Mouse (Mus musculus) lung, postnatal 4 days (tissue): Measurements from ENCODE around the gene Sclt1.
A peak's percentile ranks its signal among the peaks of the same experiment; 100 is the strongest.
"Not testable (repeated sequence)": the region's sequence is repeated elsewhere in the genome, so short reads cannot be mapped to it uniquely, and the experiment has no call there.

Source experiments
- DNase-seq, 2 experiments: peaks; one replicate each; pipeline ENCODE4 v3.0.0; 2021

The Sclt1 gene

DNA sequence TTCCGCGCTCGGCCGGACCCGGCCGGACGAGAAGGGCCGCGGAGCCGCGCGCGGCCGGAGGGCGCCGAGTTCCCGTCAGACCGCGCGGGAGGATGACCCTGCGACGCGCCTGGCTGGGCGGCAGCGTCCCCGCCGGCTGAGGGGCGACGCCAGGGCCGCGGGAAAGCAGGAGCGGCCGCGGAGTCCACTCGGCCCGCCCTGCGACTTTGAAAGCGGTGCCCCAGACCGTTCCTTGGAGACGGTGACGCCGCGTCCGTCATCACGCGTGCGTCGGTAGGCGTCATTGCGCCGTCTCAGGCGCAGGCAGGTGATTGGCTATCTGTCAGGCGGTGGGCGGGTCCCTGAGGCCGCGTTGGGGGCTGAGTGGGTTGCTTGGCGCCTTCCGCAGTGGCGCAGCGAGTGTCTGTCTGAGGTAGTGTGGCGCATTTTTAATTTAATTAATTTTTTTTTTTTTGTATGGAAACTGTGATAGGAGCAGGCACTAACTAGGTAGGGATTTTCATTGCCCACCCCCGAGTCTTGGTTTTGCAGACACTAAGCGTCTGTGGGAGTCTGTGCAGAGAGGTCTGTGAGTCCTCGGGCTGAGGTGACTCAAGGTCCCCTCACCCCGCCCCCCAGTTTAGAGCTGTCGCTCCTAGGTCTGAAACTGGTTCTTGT is at the start of gene Sclt1, which contains the start of gene D3Ertd751e:
TSS of gene Sclt1 (minus strand) at position 237 of the 657 bp plus-strand sequence.
TSS of gene D3Ertd751e (plus strand) at position 334 of the 657 bp plus-strand sequence.
- peak; percentile 98 for DNase-seq

DNA sequence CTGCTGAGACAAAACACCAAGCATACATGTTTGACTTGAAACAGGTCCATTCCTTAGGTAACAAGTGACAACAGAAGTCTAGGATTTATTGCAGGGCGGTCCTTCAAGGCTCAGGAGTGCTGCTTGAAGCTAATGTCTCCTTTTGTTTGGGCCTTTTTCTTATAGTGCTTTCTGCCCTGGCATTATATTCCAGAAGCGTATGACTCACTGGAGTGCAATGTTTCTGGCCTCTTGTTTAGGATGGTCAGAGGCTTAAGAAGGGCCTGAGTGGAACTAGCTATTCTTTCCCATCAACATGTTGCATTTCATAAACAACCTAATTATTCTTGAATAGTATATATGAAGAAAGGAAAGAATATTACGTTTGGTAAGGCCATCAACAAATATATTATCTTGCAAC is 19.8 kb upstream of the Sclt1 start:
- no peak for DNase-seq

DNA sequence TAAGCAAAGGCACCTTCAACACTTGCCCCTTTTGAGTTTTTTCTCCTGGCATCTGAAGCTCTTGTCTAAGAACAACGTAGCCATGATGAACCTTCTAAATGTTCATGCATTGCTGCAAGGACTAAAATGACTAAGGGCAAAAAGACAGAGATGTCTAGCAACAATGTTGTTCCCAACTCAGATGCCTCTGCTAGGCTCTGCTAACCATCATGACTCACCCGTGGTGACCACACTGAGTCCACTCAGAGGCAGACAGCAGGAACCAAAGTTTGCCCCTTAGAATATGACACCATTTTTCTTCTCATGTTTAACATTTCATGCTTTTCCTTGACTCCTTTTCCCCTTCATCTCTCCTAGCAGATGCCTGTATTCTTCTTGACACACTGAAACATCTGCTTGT is 12.2 kb upstream of the Sclt1 start:
- no peak for DNase-seq

DNA sequence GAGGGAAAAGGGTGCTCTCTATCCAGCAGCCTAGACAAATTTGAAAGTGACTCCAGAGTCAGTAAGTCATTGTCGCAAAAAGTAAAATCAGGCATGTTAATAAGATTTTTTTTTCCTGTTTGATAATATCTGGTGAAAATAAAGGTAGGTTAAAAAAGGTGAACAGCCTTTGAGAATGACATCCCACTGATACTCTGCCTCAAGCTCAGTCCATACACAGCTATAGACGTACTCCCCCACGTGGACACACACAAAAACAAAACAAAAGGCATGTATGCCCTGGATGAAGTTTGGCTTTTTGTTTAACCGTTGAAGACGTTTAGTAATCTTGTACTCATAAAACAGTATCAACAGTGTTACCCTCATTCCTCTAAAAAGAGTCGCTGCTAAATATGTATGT is 1.1 kb upstream of the Sclt1 start:
- peak in 1 of 2 experiments; percentile 6 for DNase-seq

DNA sequence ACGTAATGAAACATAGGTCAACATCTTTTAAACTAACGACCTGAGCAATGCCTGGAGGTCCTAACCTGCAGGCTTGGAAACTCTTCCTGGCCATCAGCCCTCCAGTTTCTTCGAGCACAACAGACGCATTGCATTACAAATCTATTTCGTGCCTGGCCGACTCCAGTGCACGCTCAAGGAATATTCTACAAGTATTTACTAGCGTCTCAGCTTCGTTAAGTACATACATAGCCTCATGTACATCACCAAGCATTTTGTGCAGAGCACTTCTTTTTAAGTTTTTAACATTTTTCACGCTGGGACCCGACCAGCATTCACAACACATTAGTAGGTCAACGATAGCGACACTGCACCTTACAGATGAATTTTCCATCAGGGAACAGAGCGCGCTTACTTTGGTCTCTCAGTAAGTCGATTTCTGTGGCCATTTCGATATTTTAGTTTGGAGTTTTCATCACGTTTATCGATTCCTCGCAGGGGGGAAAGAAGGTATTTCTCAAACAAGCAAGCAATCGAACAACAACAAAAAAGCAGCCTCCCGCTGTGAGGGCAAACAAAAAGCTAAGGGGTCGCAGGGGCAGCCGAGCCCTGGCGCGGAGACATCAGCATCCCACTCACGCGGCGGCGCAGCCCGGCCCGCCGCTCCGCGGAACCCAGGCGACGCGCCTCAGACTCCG is 575 bp downstream of the Sclt1 start:
- DNase-seq: peak in 1 of 2 experiments; percentile 7

DNA sequence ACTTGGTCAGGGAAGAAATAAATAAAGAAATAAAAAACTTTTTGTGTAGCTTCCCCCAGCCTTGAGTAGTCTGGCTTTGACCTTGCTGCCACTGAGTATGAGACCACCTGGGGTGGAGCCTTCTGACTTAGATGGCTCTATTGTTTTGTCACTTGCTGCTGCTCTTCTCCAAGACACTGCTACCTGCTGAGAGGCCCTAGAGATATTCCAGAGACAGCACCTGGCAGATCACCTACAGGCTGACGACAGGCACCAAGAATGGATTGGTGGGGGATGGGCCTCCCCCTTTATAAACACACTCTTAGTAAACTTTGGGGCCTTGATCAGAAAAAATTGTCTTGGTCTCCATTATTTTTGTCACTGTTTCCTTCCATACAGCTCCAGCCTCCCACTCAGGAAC is 46.6 kb downstream of the Sclt1 start:
- no peak for DNase-seq

DNA sequence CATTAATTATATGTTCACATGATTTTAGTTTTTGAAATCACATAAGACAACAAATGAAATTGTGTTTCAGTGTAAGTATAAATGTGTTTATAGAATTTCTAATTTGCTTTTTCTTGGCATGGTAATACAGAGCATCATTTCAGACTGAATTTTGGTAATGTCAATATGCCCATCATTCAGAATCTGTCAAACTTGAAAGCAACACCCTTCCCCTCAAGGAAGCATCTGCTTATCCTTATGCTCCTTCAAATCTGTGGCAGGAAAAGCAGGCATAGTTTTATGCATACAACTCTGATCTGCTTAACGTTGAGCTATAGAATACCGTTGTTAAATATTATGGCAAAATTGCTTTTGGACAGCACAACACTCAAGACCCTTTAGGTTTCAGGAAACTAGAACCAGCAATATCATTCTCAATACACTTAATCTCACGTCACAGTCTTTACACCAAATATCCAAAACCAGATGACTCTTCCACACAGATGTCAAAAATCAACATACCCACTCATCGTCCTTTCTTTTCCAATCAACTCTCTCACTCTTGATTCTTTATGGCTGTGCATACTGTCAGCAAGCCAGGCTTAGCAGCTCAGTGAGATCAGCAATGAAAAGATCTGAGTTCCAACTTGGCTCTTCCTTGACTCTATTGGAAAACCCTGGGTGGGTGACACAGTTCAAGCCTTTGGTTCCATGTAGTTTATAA is 49.7 kb downstream of the Sclt1 start:
- no peak for DNase-seq

DNA sequence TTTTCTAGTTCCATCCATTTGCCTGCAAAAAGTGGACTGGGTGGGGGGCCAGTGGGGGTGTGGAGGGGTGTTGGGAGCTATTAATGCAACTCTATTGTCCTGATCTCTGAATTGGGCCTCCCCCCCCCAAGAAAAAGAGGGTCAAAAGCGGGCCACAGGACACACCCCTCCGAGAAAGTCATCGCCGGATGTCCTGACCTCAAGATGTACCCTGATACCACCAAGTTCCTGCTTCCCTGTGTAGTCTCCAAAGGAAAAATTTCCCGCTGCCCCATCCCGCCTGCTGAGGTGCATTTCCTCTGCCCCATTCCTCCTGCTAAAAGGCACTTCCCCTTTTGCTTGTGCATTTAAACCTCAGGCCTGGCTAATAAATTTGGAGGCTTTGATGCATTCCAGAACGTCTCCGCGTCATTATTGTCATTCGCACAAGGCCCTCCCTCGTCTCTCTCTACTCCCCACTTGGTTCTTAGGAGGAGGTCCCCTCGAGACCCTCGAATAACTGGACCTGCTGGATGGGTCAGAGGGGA is 52.1 kb downstream of the Sclt1 start:
- not testable (repeated sequence) for DNase-seq

DNA sequence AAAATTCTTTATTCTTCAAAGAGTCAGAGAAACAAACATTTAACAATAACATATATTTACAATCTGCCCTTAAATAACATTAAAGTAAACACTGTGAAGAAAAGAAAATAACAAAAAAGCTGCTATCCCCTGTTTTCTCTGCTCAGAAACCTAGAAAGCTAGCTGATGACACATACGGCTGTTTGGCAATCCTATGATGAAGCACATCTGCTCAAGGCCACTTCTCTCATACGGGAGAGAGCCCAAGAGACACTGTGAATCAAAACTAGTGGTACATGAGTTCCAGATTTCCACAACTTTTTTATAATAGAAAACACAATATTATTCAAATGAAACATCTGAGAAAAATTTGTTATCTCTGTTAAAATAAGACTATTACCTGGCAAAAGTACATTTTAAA is 55.9 kb downstream of the Sclt1 start:
- DNase-seq: no peak

DNA sequence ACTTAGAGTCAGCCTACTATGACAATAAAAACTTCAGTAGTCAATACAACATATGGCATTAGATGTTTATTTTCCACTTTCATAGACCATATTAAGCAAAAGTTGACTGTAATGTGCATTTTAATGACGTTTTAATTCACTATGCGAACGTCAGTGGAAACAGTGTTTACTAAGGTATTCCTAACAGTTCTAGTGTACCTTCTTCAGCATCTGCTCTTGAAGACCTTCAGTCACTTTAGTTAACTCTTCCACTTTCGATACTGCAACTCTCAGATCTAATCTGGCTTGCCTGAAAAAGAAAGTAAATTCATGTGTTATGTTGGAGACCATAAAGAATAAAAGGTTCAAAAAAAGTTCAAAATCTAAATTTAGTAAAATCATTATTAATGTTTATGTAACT is 60.2 kb downstream of the Sclt1 start:
- DNase-seq: no peak

DNA sequence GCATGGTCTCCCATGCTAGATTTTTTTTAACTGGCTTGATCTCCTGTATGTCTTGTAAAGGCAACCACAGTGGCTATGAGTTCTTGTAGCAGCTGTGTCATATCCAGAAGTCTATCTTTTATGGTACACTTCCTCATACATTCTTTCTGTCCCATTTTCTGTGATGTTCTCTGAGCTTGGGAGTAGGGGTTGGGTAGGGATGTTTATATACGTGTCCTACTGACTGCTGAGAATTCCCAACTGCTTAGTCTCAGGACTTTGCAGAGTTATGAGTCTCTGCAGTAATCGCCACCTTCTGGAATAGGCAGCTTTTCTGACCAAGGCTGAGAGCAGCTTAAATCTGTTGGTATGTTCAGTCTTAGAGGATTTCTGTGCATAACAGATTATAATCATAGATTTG is 65.7 kb downstream of the Sclt1 start:
- no peak for DNase-seq

DNA sequence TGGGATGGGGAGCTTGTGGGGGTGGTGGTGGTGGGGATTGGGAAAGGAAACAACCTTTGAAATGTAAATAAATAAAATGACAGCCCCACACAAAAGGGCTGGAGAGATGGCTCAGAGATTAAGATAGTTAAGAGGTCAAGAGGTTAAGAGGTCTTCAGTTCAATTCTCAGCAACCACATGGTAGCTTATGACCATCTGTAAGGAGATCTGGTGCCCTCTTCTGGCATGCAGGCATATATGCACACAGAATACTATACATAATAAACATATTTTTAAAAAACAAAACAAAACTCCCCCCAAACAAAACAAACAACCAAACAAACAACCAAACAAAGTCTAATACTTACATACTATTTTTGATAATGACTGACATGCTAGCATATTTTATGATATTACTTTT is 67.5 kb downstream of the Sclt1 start:
- no peak for DNase-seq

DNA sequence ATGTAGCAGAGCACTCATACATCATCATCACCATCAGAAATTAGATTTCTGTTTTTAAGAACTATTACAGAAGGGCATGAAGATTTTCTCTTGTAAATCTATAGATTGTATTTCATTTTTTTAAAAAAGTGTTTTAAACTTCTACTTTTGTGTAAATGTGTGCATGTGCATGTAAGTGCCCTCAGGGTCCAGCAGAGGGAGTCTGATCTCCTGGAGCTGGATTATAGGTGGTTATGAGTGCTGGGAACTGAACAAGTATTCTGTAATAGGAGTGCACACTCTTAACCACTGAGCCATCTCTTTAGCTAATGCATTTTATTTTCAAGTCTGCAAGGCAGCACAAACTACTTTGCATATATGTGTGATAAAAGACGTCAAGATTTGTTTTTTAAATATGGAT is 86.7 kb downstream of the Sclt1 start:
- DNase-seq: no peak

DNA sequence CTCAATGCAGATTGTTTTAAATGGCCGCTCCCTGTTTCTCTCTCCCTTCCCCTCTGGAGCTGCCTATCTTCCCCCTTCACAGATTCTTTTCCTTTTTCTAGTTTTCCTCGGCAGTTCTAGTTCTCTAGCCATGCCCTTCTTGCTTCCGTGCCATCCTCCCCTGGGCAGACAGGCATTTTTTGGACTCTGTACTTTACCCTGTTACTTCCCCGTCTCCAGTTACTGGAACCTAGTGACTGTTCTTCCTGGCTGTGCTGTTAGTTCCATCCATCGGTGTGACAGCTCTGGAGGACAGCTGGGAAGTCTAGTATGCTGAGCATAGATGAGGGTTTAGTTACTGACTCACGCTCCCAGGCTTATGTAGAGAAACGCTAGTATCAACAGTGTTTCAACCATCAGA is 121.3 kb downstream of the Sclt1 start:
- no peak for DNase-seq

DNA sequence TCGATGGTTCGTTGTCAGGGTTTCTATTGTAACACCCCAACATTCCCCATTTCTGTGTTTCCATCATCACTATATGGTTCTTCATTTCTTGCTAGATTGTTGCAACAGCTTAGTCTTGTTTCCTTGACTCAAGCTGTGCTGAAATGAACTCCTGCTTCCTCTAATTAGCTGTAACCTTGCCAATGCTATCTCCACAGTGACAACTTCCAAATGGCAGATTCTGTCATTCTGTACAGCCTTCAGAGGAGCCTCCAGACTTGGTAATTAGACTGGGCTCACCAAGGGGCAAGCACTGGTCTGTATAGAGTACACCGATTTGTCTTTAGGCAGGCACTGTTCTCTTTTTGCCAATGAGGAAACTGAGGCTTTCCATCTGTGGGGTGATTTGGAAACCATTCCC is 123.8 kb downstream of the Sclt1 start:
- no peak for DNase-seq

DNA sequence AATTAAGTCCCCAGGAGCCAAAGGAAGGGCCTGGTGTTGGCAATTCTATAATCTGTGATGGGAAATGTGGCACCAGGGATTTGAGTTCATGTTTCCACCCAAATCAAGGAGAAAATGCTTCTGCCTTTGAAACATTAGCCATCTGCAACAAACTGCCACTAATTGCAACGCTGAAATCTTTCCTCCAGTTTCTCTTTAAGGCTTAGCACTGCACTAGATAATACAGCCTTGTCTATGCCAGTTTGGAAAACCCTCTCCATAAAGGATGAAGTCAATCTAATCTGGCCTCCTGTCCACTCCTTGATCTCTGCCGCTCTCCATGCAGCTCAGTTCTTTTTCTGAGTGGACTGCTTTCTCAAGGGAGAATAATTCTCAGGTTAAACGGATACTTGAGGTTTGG is 124.3 kb downstream of the Sclt1 start:
- DNase-seq: no peak

DNA sequence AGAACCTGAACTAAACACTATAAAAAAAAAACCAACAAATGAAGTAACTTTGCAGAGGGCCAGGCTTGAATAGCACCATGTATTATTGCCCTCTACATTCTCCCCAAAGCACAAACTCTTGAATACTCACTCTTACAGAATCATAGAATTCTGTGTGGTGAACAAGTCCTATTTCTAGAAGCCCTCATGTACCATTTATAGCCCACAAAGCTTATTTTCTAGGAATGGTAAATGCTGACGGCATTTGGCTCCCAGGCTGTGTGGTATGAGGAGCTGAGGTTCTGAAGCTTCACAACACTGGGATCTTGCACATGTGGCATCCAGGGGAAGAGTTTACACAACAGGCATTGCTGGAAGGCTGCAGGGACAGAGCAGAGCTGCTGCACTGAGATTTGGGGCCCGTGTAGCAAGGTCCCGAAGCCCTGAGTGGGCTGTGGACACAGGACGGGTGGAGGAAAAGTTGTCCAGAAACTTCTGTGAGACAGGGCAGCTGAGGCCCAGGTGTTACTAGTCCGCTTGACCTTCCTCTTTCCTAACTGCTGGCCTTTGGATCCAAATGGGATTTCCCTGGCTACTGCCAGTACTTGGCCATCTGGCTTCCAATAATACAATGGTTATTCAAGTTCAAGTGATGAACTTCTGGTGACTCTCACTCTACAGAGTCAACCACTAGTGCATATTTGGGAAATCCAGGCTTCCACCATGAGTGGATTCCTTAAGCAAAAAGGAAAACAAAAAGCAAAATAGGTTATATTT is 127.9 kb downstream of the Sclt1 start:
- no peak for DNase-seq

DNA sequence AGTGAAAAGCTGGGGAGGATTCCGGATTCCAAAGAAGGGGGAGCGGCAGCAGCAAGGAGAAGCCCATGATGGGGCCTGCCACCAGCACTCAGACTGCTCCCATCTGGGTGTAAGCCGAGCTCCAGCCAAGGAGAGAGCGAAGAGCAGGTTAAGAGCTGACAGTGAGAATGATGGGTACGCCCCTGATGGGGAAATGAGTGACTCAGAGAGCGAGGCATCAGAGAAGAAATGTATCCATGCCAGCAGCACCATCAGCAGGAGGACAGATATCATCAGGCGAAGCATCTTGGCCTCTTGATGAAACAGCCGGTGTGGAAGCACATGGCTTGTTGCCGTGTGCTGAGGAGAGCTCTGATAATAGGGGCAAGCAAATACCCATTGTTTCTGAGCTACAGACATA is 128.6 kb downstream of the Sclt1 start:
- no peak for DNase-seq

DNA sequence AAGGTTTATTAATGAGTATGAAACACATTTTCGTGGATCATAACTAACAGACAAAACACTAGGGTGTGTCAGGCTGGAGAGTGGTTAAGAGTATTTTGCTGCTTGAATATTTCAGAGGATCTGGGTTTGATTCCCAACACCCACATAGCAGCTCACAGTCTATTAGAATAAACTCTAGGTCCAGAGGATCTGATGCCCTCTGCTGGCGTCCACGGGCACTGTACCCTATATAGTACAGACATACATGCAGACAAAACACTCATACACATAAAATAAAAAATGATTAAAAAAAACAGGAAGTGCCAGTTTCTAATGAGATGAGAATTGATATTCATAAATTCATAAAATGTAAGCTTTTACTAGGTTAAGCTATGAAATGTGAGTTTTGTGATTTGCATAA is 130.1 kb downstream of the Sclt1 start:
- no peak for DNase-seq

DNA sequence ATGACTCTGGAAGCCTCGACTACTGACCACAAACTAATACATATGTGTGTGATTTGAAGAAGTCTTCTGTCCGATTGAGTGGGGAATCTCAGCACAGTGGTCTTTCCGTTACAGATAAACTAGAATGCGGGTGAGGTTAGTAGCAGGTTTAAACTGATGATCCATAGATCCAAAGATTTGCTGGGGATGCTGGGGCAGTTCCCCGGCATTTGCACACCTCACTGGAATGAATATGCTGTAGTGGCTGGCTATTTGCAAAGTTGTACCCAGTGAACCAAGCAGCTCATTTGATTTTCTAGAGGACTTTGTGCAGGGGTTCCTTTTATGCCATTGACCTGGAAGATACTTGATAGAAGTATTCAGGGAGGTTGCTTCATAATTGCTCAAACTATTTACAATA is 133.2 kb downstream of the Sclt1 start:
- DNase-seq: no peak

DNA sequence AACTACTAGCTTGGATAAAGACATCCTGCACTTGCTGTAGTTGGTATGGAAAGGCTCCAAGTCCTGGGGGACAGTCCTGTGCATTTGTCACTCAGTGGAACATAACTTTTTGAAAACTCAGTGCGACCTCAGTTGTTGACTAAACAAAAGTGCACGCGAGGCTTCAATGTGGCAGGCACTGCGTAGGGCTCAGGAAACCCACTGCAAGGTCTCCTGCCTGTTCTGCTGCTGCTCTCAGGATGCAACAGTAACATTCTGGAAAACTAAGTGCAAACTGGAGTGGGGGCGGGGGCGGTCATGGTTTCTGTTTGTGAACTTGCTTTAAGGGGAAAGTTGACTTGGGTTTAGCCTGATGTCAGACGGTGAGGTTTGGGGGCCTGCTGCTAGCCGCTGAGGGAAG is 134.8 kb downstream of the Sclt1 start:
- DNase-seq: peak in 1 of 2 experiments; percentile 15

DNA sequence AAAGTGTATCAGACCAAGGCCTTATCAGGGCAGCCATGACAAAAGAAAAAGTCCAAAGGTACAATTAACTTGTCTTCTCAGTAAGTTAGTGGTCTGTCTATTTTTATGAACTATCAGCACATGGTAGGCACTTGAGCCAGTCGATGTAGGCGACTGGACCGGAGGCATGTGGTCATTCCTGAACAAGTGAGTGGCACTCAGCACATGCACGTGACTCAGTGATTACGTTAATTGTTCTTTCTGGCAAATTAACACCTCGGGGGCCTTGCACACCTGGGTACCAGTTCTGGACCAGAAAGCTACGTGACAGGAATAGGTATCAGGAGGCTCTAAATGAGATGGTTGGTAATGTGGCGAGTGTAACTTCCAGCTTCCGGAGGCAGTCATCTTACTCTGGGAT is 135.3 kb downstream of the Sclt1 start:
- DNase-seq: peak in 1 of 2 experiments; percentile 12

DNA sequence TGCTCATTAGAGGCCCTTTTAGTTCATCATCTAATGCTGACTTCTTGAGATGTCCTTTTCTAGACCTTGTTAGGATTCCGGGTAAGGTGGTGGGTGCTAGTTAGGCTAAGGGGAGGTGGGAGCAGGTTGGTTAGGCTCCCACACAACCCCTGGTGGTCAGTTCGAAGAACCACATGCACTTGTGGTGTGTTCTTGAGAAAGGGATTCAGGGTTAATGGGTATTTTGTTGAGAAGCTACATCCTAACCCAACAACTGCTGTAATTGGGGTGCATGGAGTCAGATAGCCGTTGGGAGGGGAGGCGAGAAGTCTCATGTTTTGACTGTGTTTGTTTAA is 136.0 kb downstream of the Sclt1 start:
- no peak for DNase-seq
